Mouse (Mus musculus) left cerebral cortex, adult 2 months (tissue): Measurements from ENCODE around the gene Ube2e3. TPM values are rescaled to one million over a fixed set of nuclear protein-coding genes. Genes with fewer than 3 reads are reported as not detected.

Source experiments
- DNase-seq, 2 experiments: peaks; one replicate each; pipeline ENCODE4 v3.0.0; 2021 to 2022; ENCODE audit warnings: low spot score in 2 of 2, mixed read lengths in 1 of 2; ENCODE audit errors: extremely low spot score in 1 of 2
- H3K27ac ChIP-seq: fragments of 200-600 bp; 2 replicates; pipeline ENCODE4 v1.8.1; 2022
- H3K4me3 ChIP-seq: fragments of 200-600 bp; 2 replicates; pipeline ENCODE4 v1.8.1; 2022
- CTCF ChIP-seq: fragments of 200-600 bp; IDR thresholded peaks from 2 replicates; pipeline ENCODE4 v1.8.1; 2022; ENCODE audit warnings: antibody characterized with exemption, mild to moderate bottlenecking, moderate library complexity
- intact Hi-C: fragments of 180-260 bp; cut with DNase I; formaldehyde crosslinking; loops from one replicate; pipeline ENCODE4 v1.15.1; 2025
- total RNA-seq, 2 experiments: library from RNA; stranded (reverse); gene quantifications; 2 replicates each; pipeline ENCODE4 v1.2.3; 2021

Ube2e3 gene
- total RNA-seq, 2 experiments from 2014 or later: 103 to 104 TPM

DNA sequence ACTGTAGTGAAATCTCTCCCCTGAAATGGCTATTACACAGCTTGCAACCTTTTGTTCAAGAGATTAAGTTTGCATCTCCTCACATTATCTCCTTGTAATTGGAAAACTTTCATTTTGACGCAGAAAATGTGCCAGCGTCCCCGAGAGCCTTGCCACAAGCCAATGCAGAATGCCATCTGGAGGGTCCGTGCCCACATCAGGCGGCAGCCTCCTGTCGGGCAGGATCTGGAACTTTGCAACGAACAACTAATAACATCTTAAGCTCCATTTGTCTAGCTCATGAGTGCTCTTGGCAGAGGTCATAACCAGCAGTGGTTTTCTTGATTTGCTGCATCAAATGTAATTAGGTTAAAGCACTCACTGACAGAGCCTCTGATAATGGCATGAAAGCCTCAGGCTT lies 93.1 kb downstream of the Ube2e3 start:
- no peak for TF ChIP-seq CTCF
- intact Hi-C loops: loop anchor here (1.0 to 10.0 kb wide), 2 partner anchors 134 to 304 kb away; no protein-coding TSS in a partner anchor
- Histone ChIP-seq H3K27ac (no peak overlapping the region), H3K4me3 (no peak overlapping the region)
- no peak for DNase-seq

DNA sequence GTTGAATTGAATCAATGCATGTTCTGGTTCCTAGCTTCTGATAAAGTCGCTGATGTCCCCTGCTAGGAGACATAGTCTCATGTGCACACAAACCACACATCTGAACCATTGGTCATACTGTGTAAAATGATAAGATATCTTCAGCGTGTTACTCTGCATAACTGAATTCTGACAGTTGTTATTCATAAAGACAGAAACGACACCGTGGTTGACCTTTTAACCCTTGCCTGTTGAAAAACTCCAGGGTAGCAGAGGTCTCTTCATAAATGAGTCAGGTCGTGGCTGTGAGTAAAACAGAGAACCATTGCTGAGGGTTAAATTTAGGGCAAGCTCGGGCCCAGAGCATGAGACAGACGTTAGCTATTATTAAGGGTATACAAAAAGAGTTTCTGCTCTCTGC lies 93.7 kb downstream of the Ube2e3 start:
- intact Hi-C loops: loop anchor here (1.0 to 10.0 kb wide), 2 partner anchors 133 to 304 kb away; no protein-coding TSS in a partner anchor
- TF ChIP-seq CTCF: no peak
- Histone ChIP-seq H3K27ac (no peak overlapping the region), H3K4me3 (no peak overlapping the region)
- DNase-seq: no peak

DNA sequence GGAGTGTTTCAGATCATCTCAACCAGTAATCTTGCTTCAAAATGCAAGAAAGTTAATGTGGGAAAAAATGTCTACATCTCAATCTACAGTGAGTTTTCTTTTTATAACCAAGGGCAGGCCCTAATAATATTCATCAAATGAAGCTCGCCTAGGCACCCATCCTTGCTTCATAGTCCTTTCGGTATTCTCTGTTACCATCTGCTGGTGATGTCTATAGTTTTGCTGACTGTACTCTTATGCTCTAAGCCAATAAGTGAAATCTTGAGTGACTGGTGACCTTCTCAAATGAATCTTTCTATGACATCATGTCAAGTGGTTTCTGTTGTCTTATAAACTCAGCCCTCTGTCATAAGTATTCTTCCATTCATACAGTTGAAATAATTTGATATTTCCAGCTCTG lies 97.1 kb downstream of the Ube2e3 start:
- H3K4me3 ChIP-seq: no peak overlapping the region
- no peak for TF ChIP-seq CTCF
- no peak for DNase-seq
- H3K27ac ChIP-seq: no peak overlapping the region
- intact Hi-C loops: loop anchor here (10.0 kb wide), 1 partner anchor 130 kb away; no protein-coding TSS in a partner anchor

DNA sequence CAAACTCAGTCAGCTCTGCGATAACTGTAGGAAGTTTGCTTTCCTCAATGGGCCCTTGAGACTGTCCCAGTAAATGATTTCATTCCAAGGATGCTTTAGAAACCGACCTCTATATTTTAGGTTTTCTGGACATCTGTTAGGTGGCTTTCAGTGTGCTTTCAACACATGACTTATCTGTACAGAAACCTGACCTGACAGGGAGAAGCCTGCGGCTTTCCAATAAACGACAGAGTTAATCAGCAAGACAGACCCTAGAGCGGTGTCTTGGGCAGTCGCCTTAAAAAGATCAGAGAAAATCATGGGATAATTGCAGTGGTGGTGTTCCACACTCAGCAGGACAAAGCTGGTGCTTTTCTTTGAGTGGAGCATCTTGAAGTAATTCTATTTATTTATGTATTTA lies 97.5 kb downstream of the Ube2e3 start:
- no peak for TF ChIP-seq CTCF
- DNase-seq: no peak
- Histone ChIP-seq H3K4me3 (no peak overlapping the region), H3K27ac (no peak overlapping the region)
- intact Hi-C loops: loop anchor here (10.0 kb wide), 1 partner anchor 129 kb away; no protein-coding TSS in a partner anchor

DNA sequence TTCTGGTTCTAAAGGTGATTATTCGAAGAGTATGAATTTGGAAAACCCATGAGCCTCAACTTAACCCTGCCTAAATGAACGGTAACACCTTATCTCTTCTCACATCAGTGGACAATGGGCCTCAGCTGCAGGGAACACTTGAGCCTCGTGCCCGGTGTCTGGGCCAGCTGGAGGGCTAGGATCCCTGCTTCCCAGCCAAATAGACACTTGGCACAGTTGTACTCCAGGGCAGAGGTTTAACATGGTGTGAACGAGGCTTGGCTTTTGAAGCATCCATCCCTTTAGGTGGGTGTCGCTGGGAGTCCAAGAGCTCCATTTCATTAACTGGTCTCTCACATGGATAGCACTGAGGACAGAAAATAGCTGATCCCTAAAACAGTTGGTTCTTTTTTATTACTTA lies 102.2 kb downstream of the Ube2e3 start:
- Histone ChIP-seq H3K4me3 (no peak overlapping the region), H3K27ac (no peak overlapping the region)
- intact Hi-C loops: no loop called here
- no peak for TF ChIP-seq CTCF
- no peak for DNase-seq
